Mouse (Mus musculus) embryonic fibroblast, embryonic 13.5 days (primary cell): ENCODE results near the gene Gm20388. TPM values are rescaled to one million over a fixed set of nuclear protein-coding genes. Genes with fewer than 3 reads are reported as not detected.

ENCODE experiments used
- H3K27ac ChIP-seq: 2 replicates; pipeline ENCODE4 v1.5.1; 2012; ENCODE audit warnings: low read length, control low read depth, inconsistent platforms; ENCODE audit not compliant: insufficient read depth
- H3K4me1 ChIP-seq: 2 replicates; pipeline ENCODE4 v1.6.1; 2011; ENCODE audit warnings: low read length; ENCODE audit not compliant: control insufficient read depth, insufficient read depth
- H3K4me3 ChIP-seq: 2 replicates; pipeline ENCODE4 v1.5.1; 2011; ENCODE audit warnings: mild to moderate bottlenecking, control low read depth, low read length; ENCODE audit not compliant: insufficient read depth
- CTCF ChIP-seq: IDR thresholded peaks from 2 replicates; pipeline ENCODE4 v1.5.1; 2011; ENCODE audit warnings: mild to moderate bottlenecking, control low read depth, low read length, moderate library complexity, borderline replicate concordance; ENCODE audit not compliant: insufficient read depth
- POLR2A ChIP-seq: IDR thresholded peaks from 2 replicates; pipeline ENCODE4 v1.6.1; 2011; ENCODE audit warnings: low read depth, mild to moderate bottlenecking, control low read depth, low read length, moderate library complexity
- polyA plus RNA-seq: library from polyadenylated mRNA; stranded (reverse); fragments of >200 nt; gene quantifications from 2 replicates; pipeline ENCODE4 v1.2.4, GENCODE M21; 2011; ENCODE audit warnings: low read depth; ENCODE audit not compliant: missing spikeins, insufficient read length

The Gm20388 gene
- polyA plus RNA-seq, 1 experiment: 82.8 TPM

DNA sequence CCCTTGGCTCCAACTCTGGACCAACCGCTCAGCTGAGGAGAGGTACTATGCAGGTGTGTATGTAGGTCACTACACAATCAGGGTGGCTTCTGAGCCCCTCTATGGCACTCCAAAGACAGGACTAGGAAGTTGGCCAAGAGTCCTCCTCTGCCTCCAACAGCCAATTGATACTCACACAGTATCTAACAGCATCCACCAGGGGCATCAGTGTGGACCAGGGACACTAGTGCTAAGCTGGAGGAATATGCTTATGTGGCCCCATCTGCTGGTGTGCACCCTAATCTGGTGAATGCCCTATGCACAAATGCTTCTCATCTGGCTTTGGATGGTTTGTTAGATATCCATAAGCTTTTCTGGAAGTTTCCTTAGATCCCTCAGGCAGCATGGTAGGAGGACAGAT lies 2232.6 kb downstream of the Gm20388 start:
- no peak for TF ChIP-seq POLR2A
- peak; percentile 26; the same call in 1 of the 2 replicates for TF ChIP-seq CTCF
- Histone ChIP-seq H3K27ac (no peak overlapping the region), H3K4me3 (no peak overlapping the region), H3K4me1 (peaks cover 16% of the 10 kb centered on the region)

DNA sequence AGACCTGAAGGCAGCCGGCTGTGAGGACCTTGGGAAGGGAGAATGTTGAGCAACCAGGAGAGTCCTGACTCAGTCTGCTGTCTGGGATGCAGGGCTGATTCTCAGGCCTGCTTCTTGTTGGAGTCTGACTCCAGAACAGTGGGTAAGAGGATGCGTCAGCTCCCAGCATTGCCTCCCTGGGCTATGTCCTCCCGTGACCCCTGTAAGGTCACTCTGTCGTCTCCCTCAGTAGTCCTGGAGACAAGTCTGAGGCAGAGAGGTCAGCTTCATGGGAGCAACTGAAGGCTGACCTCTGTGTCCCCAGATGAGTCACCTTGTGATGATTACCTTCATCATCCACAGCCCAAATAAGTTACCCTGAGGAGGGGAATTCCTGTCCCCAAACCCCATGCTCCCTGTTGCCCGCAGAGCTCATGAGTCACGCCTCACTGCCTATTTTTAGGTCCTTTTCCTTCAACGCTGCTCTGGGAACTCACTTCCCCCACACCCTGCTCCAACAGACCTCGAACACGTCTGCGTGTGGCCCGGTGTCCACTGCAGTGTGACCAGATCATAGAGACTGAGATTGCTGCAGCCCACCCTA lies 2234.2 kb downstream of the Gm20388 start:
- peak overlapping the region; percentile 96 for H3K27ac ChIP-seq
- no peak overlapping the region for H3K4me3 ChIP-seq
- TF ChIP-seq POLR2A: no peak
- TF ChIP-seq CTCF: no peak
- H3K4me1 ChIP-seq: peaks cover 20% of the 10 kb centered on the region

DNA sequence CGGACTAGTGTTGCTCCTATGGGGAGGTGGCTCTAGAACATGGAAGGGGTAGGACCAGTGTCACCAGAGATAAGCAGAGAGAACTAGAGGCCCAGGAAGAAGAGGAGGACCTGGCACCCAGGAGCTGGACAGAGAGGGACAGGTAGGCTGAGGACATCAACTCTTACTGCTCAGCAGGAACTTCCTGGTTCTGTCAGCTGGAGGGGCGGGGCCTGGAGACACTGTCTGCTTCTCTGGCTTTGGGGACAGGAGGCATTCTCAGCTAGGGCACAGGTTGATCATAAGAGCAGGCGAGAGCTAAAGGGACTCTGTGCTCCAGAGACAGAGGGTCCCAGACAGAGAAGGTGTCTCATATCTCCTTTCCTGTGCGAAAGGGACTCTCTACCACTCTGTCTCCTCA lies 2238.4 kb downstream of the Gm20388 start:
- H3K4me3 ChIP-seq: no peak overlapping the region
- H3K4me1 ChIP-seq: peaks cover 20% of the 10 kb centered on the region
- no peak for TF ChIP-seq CTCF
- TF ChIP-seq POLR2A: no peak
- no peak overlapping the region for H3K27ac ChIP-seq

DNA sequence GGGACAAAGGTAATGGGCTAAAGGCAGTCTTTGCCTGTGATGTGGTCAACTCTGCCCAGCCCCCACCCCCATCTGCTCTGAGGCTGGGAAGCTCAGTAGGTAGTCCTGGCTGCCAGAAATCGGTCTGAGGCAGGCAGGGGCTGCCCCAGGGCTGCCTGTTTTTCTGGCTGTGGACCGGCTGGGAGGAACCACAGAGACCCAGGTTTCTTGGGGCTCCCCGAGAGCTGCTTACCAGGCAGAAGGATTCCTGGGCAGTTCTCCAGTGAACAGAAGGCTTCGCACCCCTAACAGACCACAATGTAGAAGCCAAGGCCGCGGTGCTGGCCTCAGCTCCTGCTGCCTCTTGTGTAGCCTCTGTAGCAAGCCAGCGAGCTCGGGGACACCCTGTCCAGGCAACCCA lies 2239.0 kb downstream of the Gm20388 start:
- no peak overlapping the region for H3K4me3 ChIP-seq

DNA sequence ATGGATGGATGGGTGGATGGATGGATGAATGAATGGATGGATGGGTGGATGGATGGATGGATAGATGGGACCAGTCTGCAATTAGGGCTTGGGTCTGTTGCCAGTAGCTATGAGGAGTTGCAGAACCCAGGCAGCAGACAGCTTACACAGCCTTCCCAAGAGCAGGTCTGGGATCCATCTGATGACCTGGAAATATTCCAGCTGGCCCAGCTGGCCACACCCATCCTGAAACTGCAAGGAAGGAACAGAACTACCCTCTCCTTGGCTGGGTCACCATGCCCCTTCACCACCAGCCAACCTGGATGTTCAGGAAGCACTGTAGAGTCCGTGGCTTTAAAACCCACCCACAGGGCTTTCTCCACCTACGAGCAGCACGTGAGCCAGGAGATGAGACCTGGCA lies 2240.9 kb downstream of the Gm20388 start:
- H3K4me3 ChIP-seq: no peak overlapping the region
- H3K27ac ChIP-seq: no peak overlapping the region
- H3K4me1 ChIP-seq: peaks cover 20% of the 10 kb centered on the region
- TF ChIP-seq CTCF (no peak), POLR2A (no peak)

More for the DNA sequence above, 2239.0 kb downstream of the Gm20388 start:
- Histone ChIP-seq H3K4me1 (peaks cover 18% of the 10 kb centered on the region), H3K27ac (no peak overlapping the region)
- TF ChIP-seq CTCF: no peak
- TF ChIP-seq POLR2A: no peak

DNA sequence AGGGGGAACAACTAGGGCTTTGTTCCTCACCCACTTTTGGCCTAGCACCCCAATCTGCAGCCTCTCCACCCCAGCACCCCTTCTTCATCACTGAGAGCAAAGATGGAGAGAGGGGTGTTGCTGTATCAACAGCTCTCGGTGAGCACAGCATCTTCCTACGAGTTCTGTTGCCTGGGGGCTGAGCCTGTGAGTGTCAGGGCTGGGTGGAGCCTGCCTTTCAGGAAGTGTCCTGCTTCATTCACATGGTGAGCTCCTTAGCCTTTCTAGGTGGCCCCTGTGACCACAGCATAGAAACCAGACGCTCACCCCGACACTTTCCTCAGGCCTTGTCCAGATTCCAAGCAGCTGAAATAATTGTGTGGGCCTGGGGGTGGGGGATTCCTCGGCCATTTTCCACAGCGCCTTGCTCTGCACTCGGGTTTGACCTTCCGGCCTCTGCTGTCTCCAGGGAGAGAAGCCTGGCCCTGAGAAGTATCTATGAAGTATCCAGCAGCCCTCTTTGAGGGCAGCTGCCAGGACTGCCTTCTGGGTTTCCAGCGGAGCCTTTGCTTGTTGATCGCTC lies 2244.5 kb downstream of the Gm20388 start:
- H3K4me1 ChIP-seq: peaks cover 18% of the 10 kb centered on the region
- TF ChIP-seq CTCF (no peak), POLR2A (no peak)

DNA sequence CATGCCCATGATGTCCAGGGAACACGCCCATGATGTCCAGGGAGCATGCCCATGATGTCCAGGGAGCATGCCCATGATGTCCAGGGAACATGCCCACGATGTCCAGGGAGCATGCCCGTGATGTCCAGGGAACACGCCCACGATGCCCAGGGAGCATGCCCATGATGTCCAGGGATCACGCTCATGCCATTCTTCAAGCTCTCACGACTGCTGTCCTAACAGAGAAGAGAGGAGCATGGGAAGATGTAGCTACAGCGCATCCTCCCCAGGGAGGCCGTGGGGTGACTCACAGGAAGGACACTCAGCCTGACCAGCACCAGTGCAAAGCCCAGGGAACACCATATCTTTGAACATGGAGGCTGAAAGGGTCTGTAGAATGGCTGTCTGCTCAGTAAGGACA lies 2245.3 kb downstream of the Gm20388 start:
- TF ChIP-seq CTCF: no peak
- no peak for TF ChIP-seq POLR2A
- H3K27ac ChIP-seq: peak overlapping the region; percentile 23; the same call in 1 of the 2 replicates
- H3K4me1 ChIP-seq: peaks cover 18% of the 10 kb centered on the region
- no peak overlapping the region for H3K4me3 ChIP-seq

More for the DNA sequence above, 2244.5 kb downstream of the Gm20388 start:
- Histone ChIP-seq H3K27ac (peak overlapping the region; percentile 23; the same call in 1 of the 2 replicates), H3K4me3 (no peak overlapping the region)

DNA sequence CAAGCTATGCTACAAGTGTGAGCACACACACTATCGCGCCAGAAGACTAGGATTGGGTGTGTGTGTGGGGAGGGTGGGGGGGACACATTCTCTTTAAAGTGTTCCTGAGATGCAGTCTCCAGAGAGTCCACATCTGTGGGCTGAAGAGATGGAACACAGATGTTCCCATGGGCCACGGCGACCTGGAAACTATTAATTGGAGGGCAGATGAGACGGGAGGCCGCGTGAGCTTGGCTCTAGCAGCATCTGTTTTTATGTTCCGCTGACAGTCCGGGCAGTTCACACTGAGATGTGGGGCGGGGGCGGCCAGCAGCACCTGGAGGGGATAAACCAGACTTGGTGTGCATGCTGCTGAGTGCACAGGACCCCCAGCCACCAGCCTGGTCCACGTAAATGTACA lies 2247.0 kb downstream of the Gm20388 start:
- H3K4me1 ChIP-seq: peaks cover 18% of the 10 kb centered on the region
- H3K27ac ChIP-seq: no peak overlapping the region
- no peak overlapping the region for H3K4me3 ChIP-seq
- TF ChIP-seq CTCF: no peak
- TF ChIP-seq POLR2A: no peak

DNA sequence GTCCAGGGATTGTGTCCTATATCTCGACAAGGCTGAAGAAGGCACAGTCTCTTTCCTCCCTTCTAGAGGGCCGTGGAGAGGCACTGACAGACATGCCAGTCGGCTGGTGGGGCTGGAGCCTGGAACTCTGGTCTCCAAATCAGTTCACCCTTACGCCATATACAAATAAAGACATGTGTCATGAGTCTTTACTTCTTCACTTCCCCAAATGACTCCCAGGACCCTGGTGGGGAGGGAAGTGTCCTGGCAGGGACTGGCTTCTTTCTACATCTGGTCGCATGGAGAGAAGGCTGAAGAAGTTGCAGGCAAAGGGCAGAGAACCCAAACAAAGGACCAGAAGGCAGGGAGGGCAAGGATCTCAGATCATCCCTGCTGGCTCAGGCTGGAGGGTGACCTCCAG lies 2249.5 kb downstream of the Gm20388 start:
- TF ChIP-seq CTCF (no peak), POLR2A (no peak)
- no peak overlapping the region for H3K27ac ChIP-seq
- H3K4me3 ChIP-seq: no peak overlapping the region
- H3K4me1 ChIP-seq: peaks cover 11% of the 10 kb centered on the region

DNA sequence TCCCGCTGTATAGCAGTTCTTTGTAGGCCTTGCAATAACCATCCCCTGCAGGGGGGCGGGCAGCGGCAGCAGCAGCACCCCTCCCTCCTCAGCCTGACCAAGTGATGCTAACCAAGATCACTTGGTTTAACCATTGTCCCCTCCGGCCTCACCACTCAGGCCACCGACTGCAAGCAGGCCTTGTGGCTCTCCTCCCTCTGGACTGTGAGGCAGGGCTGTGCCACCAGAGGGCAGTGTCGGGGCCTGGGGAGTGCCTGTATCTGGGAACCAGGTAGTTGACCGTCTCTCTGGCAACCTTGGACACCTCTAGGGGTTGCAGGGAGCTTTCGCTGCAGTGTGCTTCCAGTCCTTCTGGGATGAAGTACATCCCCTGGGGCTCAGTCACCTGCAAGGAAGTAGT lies 2252.4 kb downstream of the Gm20388 start:
- Histone ChIP-seq H3K27ac (no peak overlapping the region), H3K4me3 (no peak overlapping the region), H3K4me1 (no peaks in the 10 kb centered on the region)
- TF ChIP-seq POLR2A (no peak), CTCF (peak; percentile 74)
